Mouse (Mus musculus) heart, adult 2 months (tissue): ENCODE results near the gene Klc1.

ENCODE experiments used
- CTCF ChIP-seq: fragments of 200-600 bp; IDR thresholded peaks from 2 replicates; pipeline ENCODE4 v1.8.1; 2022; ENCODE audit warnings: antibody characterized with exemption, mild to moderate bottlenecking, moderate library complexity
- POLR2A ChIP-seq: fragments of 200-500 bp; IDR thresholded peaks from 2 replicates; pipeline ENCODE4 v1.6.1; 2011; ENCODE audit warnings: mild to moderate bottlenecking, low read depth, low read length, control low read depth; ENCODE audit not compliant: insufficient read depth

GRCm38 (mm10) chr12:111760306-111760908, 1.8 kb downstream of the Klc1 start:
- TF ChIP-seq POLR2A, result no peak
- TF ChIP-seq CTCF, result no peak
